Comparison of ENCODE assay signal across 9 mouse cellular contexts in genomic region chr7:126080949-126081654, GRCm38 (mm10). TPM values are rescaled to one million over a fixed set of nuclear protein-coding genes. Genes with fewer than 3 reads are reported as not detected.
A peak's percentile ranks its signal among the peaks of the same experiment; 100 is the strongest.
DNase-seq lines count a peak whose midpoint lies in the region; ATAC-seq and TF ChIP-seq lines count a peak whose summit lies in the region.
"Had no signal": no experiment of that assay in that cellular context is flagged by ENCODE, and none has a peak within 500 bp of the region (broad histone marks: within the 10 kb centered on the region; RNA-seq: fewer than 3 reads in every experiment).

No protein-coding gene starts in this region.

- TF ChIP-seq CTCF in bone marrow macrophage, adult 2 months (IDR thresholded peaks at IDR 0.05; ENCODE audit: low read depth, low read length) = no peak

- peaks cover 70% of the 10 kb centered on the region for H3K27me3 ChIP-seq in heart, embryonic 13.5 days (replicated peaks)
- H3K27me3 ChIP-seq in hindbrain, embryonic 10.5 days (ENCODE audit: insufficient read depth, poor library complexity, severe bottlenecking) = peaks cover 83% of the 10 kb centered on the region
- peaks cover 87% of the 10 kb centered on the region for H3K27me3 ChIP-seq in midbrain, embryonic 10.5 days (ENCODE audit: low read depth, poor library complexity, severe bottlenecking)

- peak overlapping the region; percentile 87 for H3K9ac ChIP-seq in heart, embryonic 13.5 days

- peak overlapping the region; percentile 83 for H3K4me2 ChIP-seq in heart, embryonic 13.5 days

- H3K4me1 ChIP-seq in heart, embryonic 13.5 days = peaks cover 32% of the 10 kb centered on the region
- H3K4me1 ChIP-seq in bone marrow macrophage, adult 2 months (ENCODE audit: control insufficient read depth, insufficient read depth, low read length) = peaks cover 6% of the 10 kb centered on the region
- H3K4me1 ChIP-seq in hindbrain, embryonic 10.5 days (replicated peaks) = peaks cover 50% of the 10 kb centered on the region
- H3K4me1 ChIP-seq in midbrain, embryonic 10.5 days = peaks cover 31% of the 10 kb centered on the region

- peak overlapping the region; percentile 67 for H3K4me3 ChIP-seq in heart, embryonic 13.5 days
- peak overlapping the region; percentile 43; the same call in 1 of the 2 replicates for H3K4me3 ChIP-seq in bone marrow macrophage, adult 2 months (ENCODE audit: insufficient read depth, low read length)
- peak overlapping the region; percentile 66 for H3K4me3 ChIP-seq in hindbrain, embryonic 10.5 days
- peak overlapping the region; percentile 65 for H3K4me3 ChIP-seq in midbrain, embryonic 10.5 days

- DNase-seq in heart, adult 18-20 months = no peak
- peak; percentile 23 for DNase-seq in hindbrain, embryonic 10.5 days (ENCODE audit: low spot score)
- no peak for DNase-seq in midbrain, embryonic 10.5 days (ENCODE audit: low spot score)
- no peak for DNase-seq in cerebellum, adult 11 months
- no peak for DNase-seq in kidney, postnatal 36 days
- no peak for DNase-seq in cerebellum, adult 9-10 months

- no peak for ATAC-seq in heart, embryonic 13.5 days (ENCODE audit: extremely low read depth, insufficient number of reproducible peaks, low FRiP score, low TSS enrichment)

- no peak overlapping the region for H3K27ac ChIP-seq in heart, embryonic 13.5 days (replicated peaks)
- no peak overlapping the region for H3K27ac ChIP-seq in bone marrow macrophage, adult 2 months (ENCODE audit: insufficient read depth, low read depth, low read length)
- H3K27ac ChIP-seq in hindbrain, embryonic 10.5 days = peak overlapping the region; percentile 76
- H3K27ac ChIP-seq in midbrain, embryonic 10.5 days (replicated peaks) = no peak overlapping the region

- H3K36me3 ChIP-seq in heart, embryonic 13.5 days = no peaks in the 10 kb centered on the region
- no peaks in the 10 kb centered on the region for H3K36me3 ChIP-seq in hindbrain, embryonic 10.5 days
- H3K36me3 ChIP-seq in midbrain, embryonic 10.5 days = no peaks in the 10 kb centered on the region
- H3K36me3 ChIP-seq: G1E had no signal

- no peaks in the 10 kb centered on the region for H3K9me3 ChIP-seq in heart, embryonic 13.5 days
- no peaks in the 10 kb centered on the region for H3K9me3 ChIP-seq in hindbrain, embryonic 10.5 days
- H3K9me3 ChIP-seq in midbrain, embryonic 10.5 days (replicated peaks) = no peaks in the 10 kb centered on the region

- WGBS in heart, embryonic 13.5 days = 16% methylated on average over 16 of the region's 16 CpGs
- WGBS in hindbrain, embryonic 10.5 days = 17% methylated on average over 16 of the region's 16 CpGs
- 19% methylated on average over 16 of the region's 16 CpGs for WGBS in midbrain, embryonic 10.5 days

- TF ChIP-seq POLR2A in bone marrow macrophage, adult 2 months (IDR thresholded peaks at IDR 0.05; ENCODE audit: borderline replicate concordance, low read depth, low read length) = no peak

RNA-seq across cellular contexts. Expression of gene Gsg1l, which starts 1.1 kb away (rescaled TPM):
- 8.0 and 8.4 TPM in 2 replicates for polyA plus RNA-seq in heart, embryonic 13.5 days (2015; fragmentation: Nextera tagmentation; extraction: Ambion mirVana)
- 10 to 100 TPM; 10.1 to 12.3 TPM for total RNA-seq in heart, adult 18-20 months (2021)
- not detected in 2 replicates for polyA plus RNA-seq in bone marrow macrophage, adult 2 months (2012; ENCODE audit: insufficient read depth, insufficient read length, missing spikeins)
- 3.2 and 4.7 TPM in 2 replicates for polyA plus RNA-seq in hindbrain, embryonic 10.5 days (2016; fragmentation: Nextera tagmentation; extraction: Ambion mirVana)
- 1.1 and 1.9 TPM in 2 replicates for polyA plus RNA-seq in midbrain, embryonic 10.5 days (2016; fragmentation: Nextera tagmentation; extraction: Ambion mirVana)
- polyA plus RNA-seq: G1E had no signal
